Mouse (Mus musculus) left cerebral cortex, adult 8-10 months (tissue): ENCODE results near the gene Pah. TPM values are rescaled to one million over a fixed set of nuclear protein-coding genes. Genes with fewer than 3 reads are reported as not detected.
A peak's percentile ranks its signal among the peaks of the same experiment; 100 is the strongest.

Experiments
- DNase-seq, 2 experiments: peaks; one replicate each; pipeline ENCODE4 v3.0.0; 2022; ENCODE audit warnings: low spot score in 2 of 2
- total RNA-seq, 4 experiments: library from RNA; stranded (reverse); gene quantifications; 2 replicates each; pipeline ENCODE4 v1.2.4; 2022

Pah gene
- total RNA-seq, 4 experiments from 2014 or later, result 0.49 to 1.3 (median 0.81) TPM; not detected in 1

- DNase-seq, result no peak
Measured at GRCm38 (mm10) chr10:87502283-87502682, 19.3 kb upstream of the Pah start.

GRCm38 (mm10) chr10:87503946-87504345 is 17.6 kb upstream of the Pah start:
- peak in 1 of 2 experiments; percentile 57 for DNase-seq

GRCm38 (mm10) chr10:87508581-87508980 is 13.0 kb upstream of the Pah start:
- no peak for DNase-seq

GRCm38 (mm10) chr10:87513052-87513451 is 8.5 kb upstream of the Pah start:
- DNase-seq, result no peak

GRCm38 (mm10) chr10:87518585-87518984 is 3.0 kb upstream of the Pah start:
- DNase-seq, result no peak

- DNase-seq, result no peak
Measured at GRCm38 (mm10) chr10:87520401-87521116, 1.0 kb upstream of the Pah start.

GRCm38 (mm10) chr10:87534172-87534571 is 12.6 kb downstream of the Pah start:
- no peak for DNase-seq

- DNase-seq, result no peak
Measured at GRCm38 (mm10) chr10:87545759-87546158, 24.2 kb downstream of the Pah start.

- no peak for DNase-seq
Measured at GRCm38 (mm10) chr10:87546299-87547234, 25.0 kb downstream of the Pah start.

GRCm38 (mm10) chr10:87552726-87553125 is 31.1 kb downstream of the Pah start:
- DNase-seq, result peak; percentile 9 to 16

- DNase-seq, result no peak
Measured at GRCm38 (mm10) chr10:87556441-87556840, 34.8 kb downstream of the Pah start.

GRCm38 (mm10) chr10:87563818-87564217 is 42.2 kb downstream of the Pah start:
- DNase-seq, result no peak

- no peak for DNase-seq
Measured at GRCm38 (mm10) chr10:87565712-87566111, 44.1 kb downstream of the Pah start.

- DNase-seq, result no peak
Measured at GRCm38 (mm10) chr10:87572500-87572899, 50.9 kb downstream of the Pah start.

GRCm38 (mm10) chr10:87586696-87587095 is 65.1 kb downstream of the Pah start:
- no peak for DNase-seq

GRCm38 (mm10) chr10:87593916-87594315 is 72.3 kb downstream of the Pah start:
- no peak for DNase-seq

- peak in 1 of 2 experiments; percentile 4 for DNase-seq
Measured at GRCm38 (mm10) chr10:87596361-87597074, 74.9 kb downstream of the Pah start.

GRCm38 (mm10) chr10:87597075-87597677 is 75.6 kb downstream of the Pah start:
- peak; percentile 4 to 16 for DNase-seq

GRCm38 (mm10) chr10:87602151-87602550 is 80.6 kb downstream of the Pah start:
- DNase-seq, result no peak

- DNase-seq, result no peak
Measured at GRCm38 (mm10) chr10:87625196-87625595, 103.6 kb downstream of the Pah start.
